Mouse (Mus musculus) cerebral cortex, adult 2 months (tissue): Measurements from ENCODE around the gene Gm42417.

Experiments
- WGBS: fragments of 180-500 bp; shearing (Covaris S2); methylation state at CpG from one replicate; pipeline ENCODE4 v1.1.7; 2018; 5-methylcytosine and 5-hydroxymethylcytosine counted together

Gm42417 gene

DNA sequence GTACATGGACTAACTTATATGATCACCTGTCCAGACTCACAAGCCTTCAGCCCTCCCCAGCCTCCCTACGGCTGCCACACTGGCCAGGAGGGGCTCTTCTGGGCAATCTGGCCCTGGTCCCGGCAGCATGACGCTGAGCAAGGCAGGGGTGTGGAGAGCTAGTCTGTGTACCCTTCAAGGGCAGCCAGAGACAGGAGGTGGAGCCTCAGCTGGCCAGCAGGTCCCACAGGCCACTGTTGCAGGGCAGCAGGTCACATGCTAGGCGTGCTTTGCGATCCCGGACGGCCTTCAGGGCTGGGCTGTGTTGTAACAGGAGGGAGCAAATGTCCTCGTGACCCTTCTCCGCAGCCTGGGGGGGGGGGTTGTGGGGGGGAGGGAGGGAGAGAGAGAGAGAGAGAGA is at the start of gene Gm42417:
Gene Gm42417, minus strand, starts transcription at position 244 of the 400 bp plus-strand sequence.
- 72% methylated on average over 9 of the region's 9 CpGs for WGBS

GRCm38 (mm10) chr1:36587860-36588259 is 48.6 kb upstream of the Gm42417 start:
- WGBS = 89% methylated on average over 6 of the region's 6 CpGs

GRCm38 (mm10) chr1:36586288-36586687 is 47.1 kb upstream of the Gm42417 start:
- 86% methylated on average over 4 of the region's 4 CpGs for WGBS

DNA sequence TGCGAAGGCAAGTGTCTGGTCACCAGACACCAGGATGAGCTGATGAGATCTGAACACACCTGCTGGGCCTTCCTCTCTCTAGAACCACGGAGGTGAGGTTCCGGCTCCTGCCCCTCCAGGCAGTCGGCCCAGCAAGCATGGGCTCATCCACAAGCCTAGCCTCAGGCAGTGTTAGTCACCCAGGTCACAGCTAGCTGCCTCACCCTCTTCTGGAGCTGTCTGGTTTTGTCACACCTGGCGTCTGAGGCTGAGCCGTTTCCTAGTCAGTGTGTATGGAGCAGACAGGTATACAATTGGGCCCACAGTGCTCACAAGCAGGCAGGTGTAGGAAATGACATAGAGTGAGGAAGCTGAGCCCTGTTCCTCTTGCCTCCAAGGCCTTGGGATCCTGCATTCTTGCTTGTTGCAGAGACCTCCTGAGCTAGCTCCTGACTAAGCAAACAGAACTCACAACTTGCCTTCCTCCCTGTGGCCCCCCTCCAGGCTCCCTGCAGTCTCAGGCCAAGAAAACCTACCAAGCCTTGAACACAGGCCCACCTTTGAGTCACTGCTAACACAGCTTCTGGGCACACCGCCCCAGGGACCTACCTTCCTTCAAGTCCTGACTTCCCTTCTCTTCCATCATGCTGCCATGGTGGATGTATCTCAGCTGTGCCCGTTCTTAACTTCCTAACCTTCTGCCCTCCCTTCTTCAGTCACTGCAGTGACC is 44.3 kb upstream of the Gm42417 start:
- WGBS = 92% methylated on average over 8 of the region's 8 CpGs

DNA sequence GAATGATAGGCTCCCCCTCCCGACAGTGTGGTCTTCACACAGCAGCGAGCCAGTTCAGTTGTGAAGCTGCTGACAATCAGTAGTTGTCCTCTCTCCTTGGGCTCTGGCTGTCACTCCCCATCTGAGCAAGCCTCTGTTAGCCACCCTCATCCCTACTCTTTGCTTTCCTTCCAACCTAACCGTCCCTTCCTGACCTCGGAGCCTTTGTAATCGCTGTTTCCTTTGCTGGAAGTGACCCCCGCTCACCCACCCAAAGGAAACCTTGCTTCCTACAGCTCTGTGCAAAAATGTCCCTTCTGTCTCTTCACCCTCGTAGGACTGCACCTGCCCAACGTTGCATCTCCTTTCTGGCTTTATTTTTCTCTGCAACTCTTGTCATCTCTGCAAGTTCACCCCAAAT is 43.0 kb upstream of the Gm42417 start:
- 76% methylated on average over 8 of the region's 8 CpGs for WGBS

- WGBS = 70% methylated on average over 5 of the region's 5 CpGs
Measured at GRCm38 (mm10) chr1:36581260-36581659, 42.0 kb upstream of the Gm42417 start.

DNA sequence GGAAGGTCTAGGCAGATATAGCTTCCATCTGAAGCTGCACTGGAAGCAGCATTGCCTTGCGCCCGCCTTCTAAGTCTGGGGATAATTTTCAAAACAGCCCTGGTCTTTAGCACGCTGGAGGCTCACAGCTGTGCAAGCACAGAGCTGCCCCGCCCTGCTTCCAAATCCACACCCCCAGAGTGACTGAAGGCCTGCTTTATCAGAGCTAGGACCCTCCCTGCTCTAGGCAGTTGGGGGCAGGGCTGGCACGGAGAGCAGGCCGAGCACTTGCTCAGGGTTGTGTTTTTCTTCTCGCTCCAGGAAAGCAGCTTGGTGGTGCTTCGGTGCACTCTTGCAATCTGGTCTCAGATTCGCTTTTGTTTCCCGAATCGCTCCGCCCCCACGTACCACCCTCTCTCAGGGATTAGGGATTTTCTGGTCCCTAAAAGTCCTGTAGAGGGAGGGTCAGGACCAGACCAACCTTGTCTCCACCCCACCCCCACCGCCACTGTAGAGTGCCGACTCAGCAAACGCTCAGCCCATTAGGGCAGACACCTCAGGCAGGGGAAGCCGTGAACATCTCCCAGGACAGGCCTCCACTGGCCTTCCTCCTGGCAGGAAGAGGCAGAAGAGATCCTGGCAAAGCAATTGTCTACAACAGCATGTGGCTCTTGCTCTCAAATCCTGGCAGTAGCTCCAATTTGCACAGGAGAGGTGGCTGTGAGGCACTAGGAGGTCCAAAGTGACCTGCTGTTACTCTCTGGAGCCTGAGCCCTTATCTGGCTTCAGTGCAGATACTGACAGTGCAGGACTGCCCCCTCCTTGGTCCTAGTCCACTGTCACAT is 41.4 kb upstream of the Gm42417 start:
- WGBS = 5% methylated on average over 17 of the region's 17 CpGs

DNA sequence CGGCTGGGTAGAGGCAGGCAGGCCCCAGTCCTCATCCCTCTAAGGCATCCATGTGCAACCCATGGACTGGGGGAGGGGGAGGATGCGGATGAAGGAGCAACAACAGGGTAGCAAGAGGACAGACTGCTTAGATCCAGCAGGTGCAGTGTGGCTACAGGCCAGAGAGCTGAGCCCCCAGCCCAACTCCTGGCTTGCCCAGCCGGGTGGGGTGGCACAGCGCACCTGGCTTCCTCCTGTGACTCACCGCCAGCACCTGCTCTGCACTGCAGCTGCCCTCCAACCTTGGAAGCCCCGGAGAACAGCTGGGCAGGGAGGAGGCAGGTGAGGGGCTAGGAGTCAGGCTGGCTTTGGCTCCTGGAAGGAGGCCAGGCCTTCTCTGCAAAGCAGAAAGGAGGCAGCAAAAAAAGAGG is 40.8 kb upstream of the Gm42417 start:
- 48% methylated on average over 6 of the region's 6 CpGs for WGBS

DNA sequence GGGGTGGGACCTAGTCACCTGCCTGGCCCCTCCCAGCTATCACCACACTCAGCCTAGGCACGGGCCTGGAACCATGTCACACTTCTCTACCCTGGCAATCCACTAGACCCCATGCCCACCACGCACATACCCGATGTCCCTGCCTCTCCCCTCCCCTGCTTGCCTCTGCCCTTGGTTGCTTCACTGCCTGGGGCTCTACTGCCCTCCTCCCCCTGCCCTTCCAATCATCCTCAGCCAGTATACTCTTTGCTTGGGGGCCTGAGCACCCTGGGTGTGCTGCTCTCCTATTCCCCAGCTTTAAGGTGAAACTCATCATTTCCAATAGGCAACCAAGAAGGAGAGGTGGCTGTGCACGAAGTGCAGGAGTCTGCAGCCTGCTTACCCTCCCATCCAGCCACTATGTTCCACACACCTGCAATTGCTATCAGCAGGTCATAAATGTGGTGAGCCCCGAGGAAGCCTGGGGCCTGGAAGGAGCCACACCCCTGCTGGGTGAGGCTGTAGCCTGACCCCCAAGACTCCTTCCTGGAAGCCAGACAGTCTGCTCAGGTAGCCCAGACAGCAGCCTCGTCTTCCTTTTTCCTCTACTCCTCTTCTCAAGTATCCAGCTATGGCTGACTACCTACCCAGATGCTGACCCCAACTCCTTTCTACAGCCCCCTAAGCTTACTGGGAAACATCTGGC is 37.9 kb upstream of the Gm42417 start:
- WGBS = 89% methylated on average over 6 of the region's 6 CpGs

- WGBS = 85% methylated on average over 6 of the region's 6 CpGs
Measured at GRCm38 (mm10) chr1:36575347-36575746, 36.1 kb upstream of the Gm42417 start.

DNA sequence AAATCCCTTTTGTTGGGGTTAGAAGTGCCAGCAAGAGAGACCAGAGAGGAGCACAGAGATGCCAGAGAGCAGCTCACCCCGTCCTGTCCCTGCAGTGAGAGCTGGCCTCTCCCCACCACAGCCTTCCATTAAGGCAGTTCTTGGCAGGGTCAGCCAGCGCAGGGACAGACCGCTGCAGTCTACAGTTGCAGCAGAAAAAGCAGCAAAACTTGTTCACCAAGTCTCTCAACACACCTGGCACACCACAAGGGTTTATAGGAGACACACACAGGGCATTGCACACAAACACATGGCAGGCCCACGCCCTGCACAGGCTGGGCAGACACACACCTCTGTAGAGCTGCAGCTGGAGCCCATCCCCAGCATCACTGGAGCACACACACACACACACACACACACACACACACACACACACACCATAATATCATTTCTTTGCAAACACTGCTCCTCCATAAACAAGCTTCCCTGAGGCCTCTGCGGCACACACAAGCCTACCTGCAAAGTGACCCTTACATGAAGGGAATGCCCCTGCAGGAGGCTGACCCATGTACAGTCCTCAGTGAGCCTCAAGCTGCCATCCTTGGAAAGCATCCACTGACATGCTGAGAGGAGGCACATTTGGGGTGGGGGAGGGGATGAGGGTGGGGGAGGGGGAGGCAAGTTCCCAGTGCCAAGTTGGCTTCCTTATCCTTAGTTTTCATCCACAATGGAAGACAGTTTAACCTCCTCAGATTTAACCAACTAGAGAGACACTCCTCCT is 35.1 kb upstream of the Gm42417 start:
- WGBS = 86% methylated on average over 5 of the region's 5 CpGs

GRCm38 (mm10) chr1:36573524-36573923 is 34.3 kb upstream of the Gm42417 start:
- WGBS = 89% methylated on average over 8 of the region's 8 CpGs

DNA sequence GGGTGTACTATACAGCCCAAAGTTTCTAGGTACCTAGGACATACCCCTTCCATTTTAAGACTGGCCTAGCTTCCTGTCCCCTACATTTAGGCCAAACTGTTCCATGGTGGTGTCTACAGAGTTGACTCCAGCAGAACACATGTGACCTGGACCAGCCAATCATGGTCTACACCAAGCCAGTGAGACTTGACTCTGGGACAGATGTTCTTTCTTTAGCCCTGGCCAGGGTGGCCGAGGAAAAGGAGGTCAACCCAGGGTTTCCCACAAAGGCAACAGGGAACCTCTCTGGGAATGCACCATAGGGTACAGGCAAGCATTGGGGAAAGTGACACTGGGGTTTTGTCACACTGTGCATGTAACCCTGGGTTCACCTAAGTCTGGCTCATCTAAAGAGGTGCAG is 33.5 kb upstream of the Gm42417 start:
- 71% methylated on average over 1 of the region's 1 CpGs for WGBS

GRCm38 (mm10) chr1:36572140-36572700 is 33.0 kb upstream of the Gm42417 start:
- WGBS = 79% methylated on average over 2 of the region's 2 CpGs

GRCm38 (mm10) chr1:36571627-36572026 is 32.4 kb upstream of the Gm42417 start:
- 70% methylated on average over 6 of the region's 6 CpGs for WGBS

DNA sequence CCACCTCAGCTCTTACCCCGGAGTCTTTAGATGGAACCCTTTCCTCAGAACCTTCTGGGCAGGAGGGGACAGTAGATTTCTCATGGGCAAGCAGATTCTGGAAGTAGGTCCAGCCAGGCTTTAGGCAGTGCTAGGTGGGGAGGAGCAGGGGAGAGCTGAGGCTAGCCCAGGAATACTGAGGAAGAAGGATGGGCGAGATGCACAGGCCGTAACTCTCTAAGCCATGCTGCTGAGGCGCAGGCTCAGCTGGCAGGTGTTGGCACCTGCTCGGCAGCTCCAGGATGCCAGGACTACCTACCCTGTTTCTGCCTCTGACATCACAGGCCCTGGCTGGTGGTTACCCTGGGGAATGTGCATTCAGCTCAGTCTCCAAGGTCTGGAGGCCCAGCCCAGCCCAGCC is 31.1 kb upstream of the Gm42417 start:
- 91% methylated on average over 5 of the region's 5 CpGs for WGBS

DNA sequence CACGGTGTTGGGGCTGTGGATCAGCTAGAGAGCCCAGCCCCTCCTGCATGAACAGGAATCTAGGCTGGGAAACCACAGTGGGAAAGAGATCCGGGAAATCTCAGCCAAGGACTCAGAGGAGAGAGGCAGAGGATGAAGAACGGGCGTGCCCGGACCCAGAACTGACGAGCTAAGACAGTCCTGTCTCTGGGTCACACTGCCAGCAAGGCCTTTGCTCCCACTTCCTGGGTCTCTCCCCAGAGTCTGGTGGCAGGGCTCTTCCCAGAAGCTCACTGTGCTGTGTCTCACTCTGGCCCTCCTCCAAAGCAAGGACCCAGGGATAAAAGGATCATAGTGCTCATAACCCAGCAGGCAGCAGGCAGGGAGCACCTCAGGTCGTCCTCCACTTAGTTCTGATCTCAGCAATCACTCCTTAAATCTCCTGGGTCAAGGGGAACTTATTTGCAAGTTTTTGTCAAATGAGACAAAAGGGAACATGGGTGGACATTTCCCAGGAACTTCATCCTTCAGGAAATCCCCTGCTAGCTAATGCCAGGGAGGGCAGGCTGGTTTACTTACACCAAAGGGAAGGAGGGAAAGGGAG is 30.6 kb upstream of the Gm42417 start:
- WGBS = 59% methylated on average over 7 of the region's 7 CpGs

DNA sequence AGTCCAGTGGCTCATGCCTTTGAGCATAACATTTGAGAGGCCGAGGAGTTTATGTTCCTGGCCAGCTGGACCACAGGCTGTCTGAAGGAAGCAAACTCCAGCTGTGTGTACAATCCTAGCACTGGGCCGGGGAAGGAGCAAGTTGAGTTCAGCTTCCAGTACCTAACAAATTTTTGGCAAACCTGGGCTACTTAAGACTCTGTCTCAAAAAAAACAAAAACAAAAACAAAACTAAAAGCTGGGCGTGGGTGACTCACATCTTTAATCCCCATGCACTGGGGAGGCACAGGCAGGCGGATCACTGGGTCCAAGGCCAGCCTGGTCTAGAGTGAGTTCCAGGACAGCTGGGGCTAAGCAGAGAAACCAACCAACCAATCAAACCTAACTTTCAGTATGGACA is 29.5 kb upstream of the Gm42417 start:
- 74% methylated on average over 4 of the region's 4 CpGs for WGBS

- 72% methylated on average over 21 of the region's 21 CpGs for WGBS
Measured at GRCm38 (mm10) chr1:36567818-36568603, 28.8 kb upstream of the Gm42417 start.

GRCm38 (mm10) chr1:36566425-36566824 is 27.2 kb upstream of the Gm42417 start:
- 37% methylated on average over 2 of the region's 2 CpGs for WGBS
